Mouse (Mus musculus): ENCODE results near the gene Arid3a. TPM values are rescaled to one million over a fixed set of nuclear protein-coding genes. Genes with fewer than 3 reads are reported as not detected.
"Not testable (repeated sequence)": the region's sequence is repeated elsewhere in the genome, so short reads cannot be mapped to it uniquely, and the experiment has no call there.

Gene Arid3a
- polyA plus RNA-seq, 1 experiment from 2014 or later, result 2.1 TPM

DNA sequence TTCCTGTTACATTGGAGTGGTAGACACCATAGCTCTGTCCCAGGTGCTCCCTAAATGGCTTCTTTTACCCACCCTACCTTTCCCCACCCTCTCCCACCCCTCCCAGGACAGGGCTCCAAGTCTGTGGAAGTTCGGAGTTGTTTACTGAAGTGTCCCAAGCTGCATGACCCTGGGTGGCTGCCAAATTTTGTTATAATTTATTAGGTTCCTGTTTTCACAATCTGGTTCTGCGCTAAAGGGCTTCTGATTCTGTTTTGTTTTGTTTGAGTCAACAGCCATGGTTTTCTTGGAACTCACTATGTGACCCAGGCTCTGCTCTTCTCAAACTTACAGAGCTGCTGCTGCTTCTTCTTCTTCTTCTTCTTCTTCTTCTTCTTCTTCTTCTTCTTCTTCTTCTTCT is 37.5 kb upstream of the Arid3a start:
- H3K27ac ChIP-seq, result no peak overlapping the region
- H3K4me1 ChIP-seq (replicated peaks), result peaks cover 4% of the 10 kb centered on the region
- no peaks in the 10 kb centered on the region for H3K9me3 ChIP-seq (replicated peaks)
- H3K9ac ChIP-seq, result no peak overlapping the region
- peaks cover 6% of the 10 kb centered on the region; the same call in 1 of the 2 replicates for H3K27me3 ChIP-seq
- no peak overlapping the region for H3K4me3 ChIP-seq
- no peak for ATAC-seq (replicated peaks; ENCODE audit: insufficient number of reproducible peaks, insufficient read depth, low FRiP score, low read depth)
- no peak overlapping the region for H3K4me2 ChIP-seq
- no peaks in the 10 kb centered on the region for H3K36me3 ChIP-seq
- 74% methylated on average over 2 of the region's 2 CpGs for WGBS

DNA sequence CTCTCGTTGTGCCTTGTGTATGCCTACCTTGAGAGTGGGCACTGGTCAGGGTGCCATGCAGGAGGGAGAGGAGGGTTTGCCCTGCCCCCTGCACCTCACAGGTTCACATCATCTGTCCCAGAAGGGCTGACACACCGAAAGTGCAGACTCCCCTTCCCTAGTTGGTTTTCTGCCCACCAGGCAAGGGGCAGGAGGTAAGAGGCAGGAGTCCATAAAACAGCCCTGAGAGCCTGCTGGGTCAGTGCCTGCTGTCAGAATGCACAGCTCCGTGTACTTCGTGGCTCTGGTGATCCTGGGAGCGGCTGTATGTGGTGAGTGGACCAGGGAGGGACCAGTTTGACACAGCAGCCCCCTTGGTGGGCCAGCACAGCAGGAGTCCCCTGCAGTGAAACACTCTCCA is 36.2 kb upstream of the Arid3a start, which contains the start of gene Cfd:
TSS of gene Cfd (plus strand) at position 184 of the 400 bp plus-strand sequence.
- H3K27ac ChIP-seq, result no peak within 1 kb of the TSS
- H3K36me3 ChIP-seq, result peaks cover 8% of the 10 kb centered on the region; the same call in 1 of the 2 replicates
- no peak within 1 kb of the TSS for H3K9ac ChIP-seq
- peaks cover 6% of the 10 kb centered on the region; the same call in 1 of the 2 replicates for H3K27me3 ChIP-seq
- no peaks in the 10 kb centered on the region for H3K9me3 ChIP-seq (replicated peaks)
- H3K4me1 ChIP-seq (replicated peaks), result 0 out of 2 replicates have a peak, but pooled peaks cover 2% of the 10 kb centered on the region
- 33% methylated on average over 5 of the region's 5 CpGs for WGBS
- ATAC-seq (replicated peaks; ENCODE audit: insufficient number of reproducible peaks, insufficient read depth, low FRiP score, low read depth), result no peak
- H3K4me2 ChIP-seq, result no peak within 1 kb of the TSS
- no peak within 1 kb of the TSS for H3K4me3 ChIP-seq

DNA sequence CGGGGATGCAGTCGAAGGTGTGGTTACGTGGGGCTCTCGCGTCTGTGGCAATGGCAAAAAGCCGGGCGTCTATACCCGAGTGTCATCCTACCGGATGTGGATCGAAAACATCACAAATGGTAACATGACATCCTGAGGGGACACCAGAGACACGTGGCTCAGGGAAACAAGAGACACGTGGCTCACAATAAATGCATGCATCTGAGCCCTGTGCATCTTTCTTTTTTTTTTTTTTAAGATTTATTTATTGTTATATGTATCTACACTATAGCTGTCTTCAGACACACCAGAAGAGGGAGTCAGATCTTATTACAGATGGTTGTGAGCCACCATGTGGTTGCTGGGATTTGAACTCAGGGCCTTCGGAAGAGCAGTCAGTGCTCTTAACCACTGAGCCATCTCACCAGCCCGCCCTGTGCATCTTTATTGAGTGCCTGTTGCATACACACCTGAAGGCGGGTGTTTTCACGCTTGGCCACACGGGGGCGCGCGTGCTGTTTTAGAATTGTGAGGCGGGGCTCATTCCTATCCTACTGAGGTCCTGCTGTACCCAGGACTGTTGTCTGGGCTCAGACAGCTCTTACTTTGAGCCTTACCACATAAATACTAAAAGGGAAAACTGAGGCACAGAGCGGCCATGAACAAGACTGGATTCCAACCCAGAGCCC is 34.3 kb upstream of the Arid3a start:
- H3K4me2 ChIP-seq; H3K27ac ChIP-seq; H3K4me1 ChIP-seq (replicated peaks); H3K9ac ChIP-seq; H3K27me3 ChIP-seq; H3K4me3 ChIP-seq; H3K9me3 ChIP-seq (replicated peaks): not testable (repeated sequence)
- H3K36me3 ChIP-seq, result peaks cover 24% of the 10 kb centered on the region
- 42% methylated on average over 22 of the region's 22 CpGs for WGBS
- peak; percentile 59; the same call in 1 of the 2 replicates for ATAC-seq (replicated peaks; ENCODE audit: insufficient number of reproducible peaks, insufficient read depth, low FRiP score, low read depth)

DNA sequence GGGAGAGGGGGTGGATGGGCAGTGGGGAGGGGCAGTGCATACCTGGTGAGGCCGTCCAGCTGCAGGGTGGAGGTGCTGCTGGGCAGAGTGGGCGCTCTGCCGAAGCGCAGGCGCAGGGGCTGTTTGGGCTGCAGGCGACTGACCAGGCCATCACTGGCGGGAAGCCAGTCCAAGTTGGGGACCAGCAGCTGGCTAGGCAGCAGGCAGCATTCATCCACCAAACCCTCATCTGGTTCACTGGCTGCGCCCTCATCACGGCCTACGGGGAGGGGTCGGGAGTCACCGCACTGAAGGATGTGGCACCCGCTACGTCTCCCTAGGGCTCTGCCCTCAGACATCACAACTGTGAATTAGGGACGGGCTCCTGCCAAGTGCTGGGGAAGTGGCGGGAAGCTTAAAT is 30.5 kb upstream of the Arid3a start:
- 90% methylated on average over 16 of the region's 16 CpGs for WGBS
- H3K4me2 ChIP-seq, result no peak overlapping the region
- peaks cover 44% of the 10 kb centered on the region for H3K36me3 ChIP-seq

DNA sequence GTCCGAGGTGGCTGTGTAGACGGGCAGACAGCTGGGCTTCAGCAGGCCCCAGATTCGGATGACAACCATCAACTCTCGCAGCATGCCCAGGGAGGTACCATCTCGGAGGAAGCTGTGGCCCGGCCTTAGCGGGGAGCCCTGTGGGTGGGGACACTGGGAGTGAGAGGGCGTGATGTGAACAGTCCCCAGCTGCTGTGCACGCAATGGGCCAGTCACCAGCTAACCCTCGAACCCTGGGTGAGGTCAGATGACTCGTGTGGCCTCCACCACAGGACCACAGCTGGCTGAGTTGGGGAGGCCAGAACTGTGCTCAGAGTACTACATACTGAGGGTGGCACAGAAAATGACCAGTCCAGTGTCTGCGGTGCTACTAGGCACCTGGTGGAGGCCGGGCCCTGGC is 30.0 kb upstream of the Arid3a start:
- H3K27me3 ChIP-seq, result no peaks in the 10 kb centered on the region

More for the DNA sequence above, 30.5 kb upstream of the Arid3a start:
- Histone ChIP-seq H3K9ac (no peak overlapping the region), H3K27me3 (peaks cover 1% of the 10 kb centered on the region; the same call in 1 of the 2 replicates), H3K4me3 (no peak overlapping the region), H3K4me1 (replicated peaks) (0 out of 2 replicates have a peak, but pooled peaks cover 2% of the 10 kb centered on the region), H3K27ac (no peak overlapping the region), H3K9me3 (replicated peaks) (no peaks in the 10 kb centered on the region)
- ATAC-seq (replicated peaks; ENCODE audit: insufficient number of reproducible peaks, insufficient read depth, low FRiP score, low read depth), result no peak

DNA sequence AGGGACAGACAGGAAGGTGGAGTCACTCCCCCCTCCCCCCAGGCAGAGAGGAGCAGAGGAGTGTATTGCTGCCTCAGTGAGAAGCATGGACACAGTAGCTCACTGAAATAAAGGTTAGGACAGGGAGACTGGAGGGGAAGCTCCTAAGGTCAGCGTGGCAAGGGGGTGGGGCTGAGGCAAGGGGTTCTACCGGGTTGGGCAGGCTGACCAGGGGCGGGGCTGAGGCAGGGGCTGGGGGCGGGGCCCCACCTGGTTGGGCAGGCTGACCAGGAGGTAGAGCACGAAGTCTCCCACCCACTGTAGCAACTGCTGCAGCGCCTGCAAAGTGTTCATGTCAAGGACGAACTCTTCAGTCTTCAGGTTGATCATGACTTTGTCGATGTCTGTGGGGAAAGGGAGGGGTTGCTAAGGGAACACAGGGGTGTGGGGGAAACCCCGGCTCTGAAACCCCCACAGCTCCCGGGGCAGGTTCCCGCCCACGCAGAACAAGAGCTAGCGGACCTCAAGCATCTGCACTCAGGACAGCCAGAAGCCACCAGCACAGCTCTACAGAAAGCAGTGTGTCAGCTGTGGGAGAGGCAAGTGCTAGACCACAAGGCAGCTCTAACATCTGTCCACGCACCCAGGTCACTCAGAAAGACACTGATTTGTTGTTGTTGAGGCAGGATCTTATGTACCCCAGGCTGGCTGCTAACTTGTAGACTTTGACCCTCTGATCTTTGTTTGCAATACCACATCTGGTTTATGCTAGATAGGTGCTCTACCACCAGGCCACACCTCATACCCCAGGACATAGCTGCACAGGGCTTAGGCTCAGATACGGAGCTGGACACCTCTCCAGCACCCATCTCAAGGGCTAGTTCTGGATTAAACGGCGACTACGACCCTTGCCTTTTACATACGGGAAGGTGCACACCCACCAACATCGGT is 29.3 kb upstream of the Arid3a start:
- Histone ChIP-seq H3K9me3 (replicated peaks) (no peaks in the 10 kb centered on the region), H3K9ac (no peak overlapping the region), H3K4me1 (replicated peaks) (0 out of 2 replicates have a peak, but pooled peaks cover 2% of the 10 kb centered on the region), H3K36me3 (peaks cover 50% of the 10 kb centered on the region), H3K4me2 (no peak overlapping the region), H3K4me3 (no peak overlapping the region), H3K27ac (no peak overlapping the region), H3K27me3 (no peaks in the 10 kb centered on the region)
- 54% methylated on average over 20 of the region's 20 CpGs for WGBS
- no peak for ATAC-seq (replicated peaks; ENCODE audit: insufficient number of reproducible peaks, insufficient read depth, low FRiP score, low read depth)

More for the DNA sequence above, 30.0 kb upstream of the Arid3a start:
- no peak overlapping the region for H3K27ac ChIP-seq
- no peaks in the 10 kb centered on the region for H3K9me3 ChIP-seq (replicated peaks)
- 0 out of 2 replicates have a peak, but pooled peaks cover 2% of the 10 kb centered on the region for H3K4me1 ChIP-seq (replicated peaks)
- H3K4me3 ChIP-seq, result no peak overlapping the region
- peaks cover 44% of the 10 kb centered on the region for H3K36me3 ChIP-seq
- 87% methylated on average over 13 of the region's 13 CpGs for WGBS
- no peak overlapping the region for H3K4me2 ChIP-seq
- H3K9ac ChIP-seq, result no peak overlapping the region
- no peak for ATAC-seq (replicated peaks; ENCODE audit: insufficient number of reproducible peaks, insufficient read depth, low FRiP score, low read depth)

DNA sequence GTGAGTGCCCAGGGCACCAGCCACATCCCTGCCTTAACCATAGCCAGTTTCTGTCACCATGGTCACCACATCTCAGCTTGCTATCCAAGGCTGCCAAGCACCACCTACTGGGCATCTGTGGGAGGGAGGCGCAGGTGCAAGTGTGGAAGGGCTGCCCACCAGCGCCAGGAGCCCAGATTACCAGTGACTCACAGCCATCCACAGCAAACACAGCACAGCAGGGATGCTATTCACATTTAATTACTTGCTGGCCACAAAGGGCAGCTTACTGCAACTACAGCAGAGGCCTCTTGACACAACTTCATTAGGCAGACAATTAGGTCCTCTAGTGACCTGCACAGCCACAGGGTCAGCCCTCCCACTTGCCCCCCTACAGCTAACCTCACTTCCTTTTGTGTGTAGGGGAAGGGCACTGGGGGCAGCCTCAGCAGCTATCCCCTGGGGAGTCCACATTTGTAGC is 25.9 kb upstream of the Arid3a start:
- Histone ChIP-seq H3K9me3 (replicated peaks) (no peaks in the 10 kb centered on the region), H3K27ac (no peak overlapping the region), H3K4me3 (no peak overlapping the region), H3K4me1 (replicated peaks) (no peaks in the 10 kb centered on the region), H3K36me3 (peaks cover 70% of the 10 kb centered on the region), H3K27me3 (no peaks in the 10 kb centered on the region), H3K4me2 (no peak overlapping the region), H3K9ac (no peak overlapping the region)
- 52% methylated on average over 2 of the region's 2 CpGs for WGBS
- ATAC-seq (replicated peaks; ENCODE audit: insufficient number of reproducible peaks, insufficient read depth, low FRiP score, low read depth), result no peak

DNA sequence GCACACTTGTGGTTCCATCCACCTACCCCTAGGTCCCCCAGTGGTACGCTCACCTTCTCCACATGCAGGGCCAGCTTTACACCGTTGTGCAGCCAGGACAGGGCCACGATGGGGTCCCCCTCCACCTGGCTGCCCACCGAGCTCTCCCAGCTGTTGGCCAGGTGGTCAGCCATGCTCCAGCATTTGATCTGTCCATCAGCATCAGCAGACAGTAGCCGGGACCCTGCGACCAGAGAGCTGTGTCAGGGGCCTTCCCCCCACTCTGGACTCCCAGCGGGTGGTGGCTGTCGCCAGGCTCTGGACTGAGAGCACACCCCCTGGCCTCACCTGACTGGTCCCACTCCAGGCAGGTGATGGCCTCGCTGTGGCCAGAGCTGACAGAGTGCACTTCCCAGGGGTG is 20.1 kb upstream of the Arid3a start:
- Histone ChIP-seq H3K36me3 (peaks cover 53% of the 10 kb centered on the region), H3K4me1 (replicated peaks) (peaks cover 10% of the 10 kb centered on the region), H3K4me3 (no peak overlapping the region), H3K27ac (no peak overlapping the region), H3K4me2 (no peak overlapping the region), H3K27me3 (no peaks in the 10 kb centered on the region), H3K9ac (no peak overlapping the region), H3K9me3 (replicated peaks) (no peaks in the 10 kb centered on the region)
- 94% methylated on average over 9 of the region's 9 CpGs for WGBS
- no peak for ATAC-seq (replicated peaks; ENCODE audit: insufficient number of reproducible peaks, insufficient read depth, low FRiP score, low read depth)

DNA sequence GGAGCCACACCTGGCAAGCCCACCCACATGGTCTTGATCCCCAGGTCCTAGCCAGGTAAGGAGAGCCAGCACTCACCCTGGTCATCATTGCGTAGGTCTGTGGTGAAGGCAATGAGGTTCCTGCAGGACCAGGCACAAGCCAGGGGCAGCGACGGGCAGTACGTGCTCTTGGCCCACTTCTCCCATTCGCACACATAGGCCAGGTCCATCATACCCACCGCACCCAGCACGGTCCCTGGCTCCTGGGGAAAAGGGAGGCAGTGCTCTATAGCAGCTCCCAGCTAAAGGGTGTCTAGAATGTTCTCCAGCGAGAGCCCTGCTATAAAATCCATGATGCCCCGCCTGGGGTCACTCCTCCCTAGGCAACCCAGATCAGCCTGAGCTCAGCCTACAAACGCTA is 19.4 kb upstream of the Arid3a start:
- ATAC-seq (replicated peaks; ENCODE audit: insufficient number of reproducible peaks, insufficient read depth, low FRiP score, low read depth), result no peak
- H3K4me1 ChIP-seq (replicated peaks), result peaks cover 10% of the 10 kb centered on the region
- no peak overlapping the region for H3K9ac ChIP-seq
- no peaks in the 10 kb centered on the region for H3K27me3 ChIP-seq
- no peak overlapping the region for H3K27ac ChIP-seq
- no peak overlapping the region for H3K4me3 ChIP-seq
- H3K4me2 ChIP-seq, result no peak overlapping the region
- H3K9me3 ChIP-seq (replicated peaks), result no peaks in the 10 kb centered on the region
- H3K36me3 ChIP-seq, result peaks cover 49% of the 10 kb centered on the region
- 94% methylated on average over 10 of the region's 10 CpGs for WGBS

DNA sequence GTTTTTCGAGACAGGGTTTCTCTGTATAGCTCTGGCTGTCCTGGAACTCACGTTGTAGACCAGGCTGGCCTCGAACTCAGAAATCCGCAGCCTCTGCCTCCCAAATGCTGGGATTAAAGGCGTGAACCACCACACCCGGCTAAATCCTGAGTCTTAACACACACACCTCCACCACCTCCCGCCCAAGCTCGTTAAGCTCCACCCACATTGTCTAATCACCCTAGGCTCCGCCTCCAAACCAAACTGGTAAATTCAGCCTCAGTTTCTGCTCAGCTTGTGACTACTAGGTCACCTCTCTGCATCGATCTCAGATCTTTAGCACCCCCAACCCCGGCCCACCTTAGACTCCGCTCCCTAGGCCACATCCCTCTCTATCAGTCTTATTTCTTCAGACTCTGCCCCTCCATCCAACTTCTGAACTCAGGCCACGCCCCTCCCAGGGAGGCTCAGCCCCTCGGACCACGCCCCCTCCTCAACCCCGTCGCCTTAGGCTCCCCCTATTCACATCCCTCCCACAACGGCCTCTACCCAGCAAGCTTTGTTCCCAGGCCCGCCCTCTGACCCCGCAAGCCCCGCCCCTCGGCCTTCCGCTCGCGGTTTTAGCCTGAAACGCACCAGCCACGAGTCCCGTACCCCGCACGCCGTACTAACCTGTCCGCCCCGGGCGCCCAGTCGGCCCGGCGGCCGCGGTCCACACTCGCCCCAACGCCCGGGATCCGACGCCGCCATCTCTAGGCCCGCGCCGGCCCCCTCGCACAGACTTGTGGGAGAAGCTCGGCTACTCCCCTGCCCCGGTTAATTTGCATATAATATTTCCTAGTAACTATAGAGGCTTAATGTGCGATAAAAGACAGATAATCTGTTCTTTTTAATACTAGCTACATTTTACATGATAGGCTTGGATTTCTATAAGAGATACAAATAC is 18.4 kb upstream of the Arid3a start, which contains the start of gene Med16:
TSS of gene Med16 (minus strand) at position 757 of the 925 bp plus-strand sequence.
- Histone ChIP-seq H3K9me3 (replicated peaks) (no peaks in the 10 kb centered on the region), H3K4me3 (peak within 1 kb of the TSS; percentile 74), H3K27ac (peak within 1 kb of the TSS; percentile 97), H3K4me1 (replicated peaks) (peaks cover 13% of the 10 kb centered on the region), H3K36me3 (peaks cover 39% of the 10 kb centered on the region), H3K27me3 (no peaks in the 10 kb centered on the region), H3K4me2 (peak within 1 kb of the TSS; percentile 65), H3K9ac (peak within 1 kb of the TSS; percentile 91)
- WGBS, result 2% methylated on average over 52 of the region's 52 CpGs
- peak; percentile 97 for ATAC-seq (replicated peaks; ENCODE audit: insufficient number of reproducible peaks, insufficient read depth, low FRiP score, low read depth)
